Mouse (Mus musculus) MEL (cell line): ENCODE measurements around the gene Tmem69. TPM values are rescaled to one million over a fixed set of nuclear protein-coding genes. Genes with fewer than 3 reads are reported as not detected.
A peak's percentile ranks its signal among the peaks of the same experiment; 100 is the strongest.

Experiments
- DNase-seq: peaks from one replicate; pipeline ENCODE4 v3.0.0; 2011; ENCODE audit warnings: low read depth, low spot score
- H3K27ac ChIP-seq: 2 replicates; pipeline ENCODE4 v1.5.1; 2012; ENCODE audit warnings: low read depth, mild to moderate bottlenecking, control low read depth, low read length, moderate library complexity; ENCODE audit not compliant: control insufficient read depth
- H3K27me3 ChIP-seq, 2 experiments: fragments of 150-350 bp in 1 of 2; sonication (generic) in 1 of 2; 2 replicates each; pipeline ENCODE4 v1.6.1; 2012; ENCODE audit warnings: low read length in 2 of 2, mild to moderate bottlenecking in 2 of 2, improper control_type of control experiment in 1 of 2, moderate library complexity in 1 of 2; ENCODE audit not compliant: insufficient read depth in 2 of 2, control insufficient read depth in 1 of 2
- H3K36me3 ChIP-seq, 2 experiments: 2 replicates each; pipeline ENCODE4 v1.6.1; 2012 to 2014; ENCODE audit warnings: low read length in 2 of 2, improper control_type of control experiment in 1 of 2, inconsistent platforms in 1 of 2, mild to moderate bottlenecking in 1 of 2; ENCODE audit not compliant: insufficient read depth in 2 of 2, control insufficient read depth in 1 of 2
- H3K4me1 ChIP-seq, 2 experiments: fragments of 150-350 bp in 1 of 2; sonication (generic) in 1 of 2; 2 replicates each; pipeline ENCODE4 v1.6.1; 2012; ENCODE audit warnings: low read length in 2 of 2, improper control_type of control experiment in 1 of 2, mild to moderate bottlenecking in 1 of 2; ENCODE audit not compliant: insufficient read depth in 2 of 2, control insufficient read depth in 1 of 2
- H3K4me3 ChIP-seq, 2 experiments: fragments of 150-350 bp in 1 of 2; sonication (generic) in 1 of 2; 2 replicates each; pipeline ENCODE4 v1.5.1; 2012; ENCODE audit warnings: low read depth in 2 of 2, low read length in 2 of 2, mild to moderate bottlenecking in 2 of 2, moderate library complexity in 2 of 2, control low read depth in 1 of 2, improper control_type of control experiment in 1 of 2; ENCODE audit not compliant: control insufficient read depth in 1 of 2, insufficient read depth in 1 of 2
- H3K79me2 ChIP-seq: 2 replicates; pipeline ENCODE4 v1.6.1; 2012; ENCODE audit warnings: mild to moderate bottlenecking, low read length, moderate library complexity; ENCODE audit not compliant: control insufficient read depth, poor library complexity, insufficient read depth
- H3K9ac ChIP-seq: 2 replicates; pipeline ENCODE4 v1.6.1; 2012; ENCODE audit warnings: low read depth, mild to moderate bottlenecking, control low read depth, low read length, moderate library complexity; ENCODE audit not compliant: control insufficient read depth, poor library complexity, severe bottlenecking
- H3K9me3 ChIP-seq: fragments of 150-350 bp; sonication (generic); replicated peaks from 2 replicates; pipeline ENCODE4 v1.6.1; 2012; ENCODE audit warnings: mild to moderate bottlenecking, low read length, improper control_type of control experiment, moderate library complexity; ENCODE audit not compliant: insufficient read depth
- CHD1 ChIP-seq: IDR thresholded peaks from 2 replicates; pipeline ENCODE4 v1.6.1; 2012; ENCODE audit warnings: low read depth, mild to moderate bottlenecking, inconsistent platforms, low read length, improper control_type of control experiment
- E2F4 ChIP-seq: IDR thresholded peaks from 2 replicates; pipeline ENCODE4 v1.6.1; 2011; ENCODE audit warnings: low read depth, low read length, improper control_type of control experiment, borderline replicate concordance
- ELF1 ChIP-seq: IDR thresholded peaks from 2 replicates; pipeline ENCODE4 v1.6.1; 2014; ENCODE audit warnings: low read depth, mild to moderate bottlenecking, inconsistent platforms, low read length, improper control_type of control experiment, moderate library complexity
- EP300 ChIP-seq, 2 experiments: IDR thresholded peaks; 2 replicates each; pipeline ENCODE4 v1.6.1; 2011; ENCODE audit warnings: improper control_type of control experiment in 2 of 2, low read length in 2 of 2, low read depth in 1 of 2, mild to moderate bottlenecking in 1 of 2
- ETS1 ChIP-seq: IDR thresholded peaks from 2 replicates; pipeline ENCODE4 v1.6.1; 2012; ENCODE audit warnings: low read depth, mild to moderate bottlenecking, inconsistent platforms, low read length, improper control_type of control experiment, moderate library complexity
- GABPA ChIP-seq: IDR thresholded peaks from 2 replicates; pipeline ENCODE4 v1.6.1; 2012; ENCODE audit warnings: low read depth, mild to moderate bottlenecking, inconsistent platforms, low read length, improper control_type of control experiment, moderate library complexity
- GATA1 ChIP-seq: IDR thresholded peaks from 2 replicates; pipeline ENCODE4 v1.6.1; 2011; ENCODE audit warnings: low read depth, low read length, improper control_type of control experiment
- KAT2A ChIP-seq: conservative IDR thresholded peaks from 2 replicates; pipeline ENCODE4 v1.6.1; 2012; ENCODE audit warnings: low read depth, low read length, improper control_type of control experiment, inconsistent platforms
- MAFK ChIP-seq: IDR thresholded peaks from 2 replicates; pipeline ENCODE4 v1.6.1; 2011; ENCODE audit warnings: low read depth, mild to moderate bottlenecking, low read length, improper control_type of control experiment, borderline replicate concordance
- MAZ ChIP-seq: IDR thresholded peaks from 2 replicates; pipeline ENCODE4 v1.6.1; 2012; ENCODE audit warnings: low read depth, mild to moderate bottlenecking, inconsistent platforms, low read length, improper control_type of control experiment
- MXI1 ChIP-seq: IDR thresholded peaks from 2 replicates; pipeline ENCODE4 v1.6.1; 2011; ENCODE audit warnings: mild to moderate bottlenecking, low read depth, low read length, improper control_type of control experiment
- MYB ChIP-seq: IDR thresholded peaks from 2 replicates; pipeline ENCODE4 v1.6.1; 2011; ENCODE audit warnings: mild to moderate bottlenecking, low read depth, low read length, improper control_type of control experiment
- MYC ChIP-seq: IDR thresholded peaks from 2 replicates; pipeline ENCODE4 v1.6.1; 2011; ENCODE audit warnings: low read depth, mild to moderate bottlenecking, low read length, improper control_type of control experiment, moderate library complexity
- NRF1 ChIP-seq: IDR thresholded peaks from 2 replicates; pipeline ENCODE4 v1.6.1; 2014; ENCODE audit warnings: low read depth, mild to moderate bottlenecking, inconsistent platforms, low read length, improper control_type of control experiment, moderate library complexity; ENCODE audit not compliant: poor library complexity, insufficient read depth, severe bottlenecking
- POLR2AphosphoS5 ChIP-seq: IDR thresholded peaks from 2 replicates; pipeline ENCODE4 v1.6.1; 2012; ENCODE audit warnings: low read depth, borderline replicate concordance, mild to moderate bottlenecking, inconsistent platforms, low read length, moderate library complexity, mixed read lengths
- RCOR1 ChIP-seq: IDR thresholded peaks from 2 replicates; pipeline ENCODE4 v1.6.1; 2012; ENCODE audit warnings: low read depth, mild to moderate bottlenecking, inconsistent platforms, low read length, improper control_type of control experiment
- SIN3A ChIP-seq: IDR thresholded peaks from 2 replicates; pipeline ENCODE4 v1.6.1; 2012; ENCODE audit warnings: low read length, improper control_type of control experiment, inconsistent platforms
- TCF12 ChIP-seq: IDR thresholded peaks from 2 replicates; pipeline ENCODE4 v1.6.1; 2014; ENCODE audit warnings: low read depth, mild to moderate bottlenecking, inconsistent platforms, low read length, improper control_type of control experiment, moderate library complexity
- polyA plus RNA-seq, 2 experiments: library from polyadenylated mRNA; stranded (reverse) in 1 of 2; unstranded in 1 of 2; fragments of >175 nt in 1 of 2; fragments of >200 nt in 1 of 2; gene quantifications; 2 replicates each; pipeline versions ENCODE4 v1.2.1 to v1.2.4; 2012; ENCODE audit warnings: low replicate concordance in 2 of 2, low read depth in 1 of 2; ENCODE audit not compliant: insufficient read length in 2 of 2, insufficient read depth in 1 of 2, missing spikeins in 1 of 2
- total RNA-seq: library from RNA; depleted of rRNA; stranded (reverse); fragments of 300-350 nt; gene quantifications from 2 replicates; pipeline ENCODE4 v1.2.3, GENCODE M21; 2012

Tmem69 gene
- total and polyA plus RNA-seq, 3 experiments = 7.8 to 153 (median 34.1) TPM

GRCm38 (mm10) chr4:116556561-116557305 lies 997 bp upstream of the Tmem69 start (continued):
- TF ChIP-seq MYC (no peak), CHD1 (no peak), POLR2AphosphoS5 (0 out of 2 replicates have a peak, but pooled peaks have one; percentile 13), E2F4 (no peak), GABPA (no peak), MYB (no peak), ETS1 (peak; percentile 9; the same call in 1 of the 2 replicates), TCF12 (peak; percentile 54), SIN3A (peak; percentile 60; the same call in 1 of the 2 replicates)
- TF ChIP-seq, all 39 proteins: peak for 13

GRCm38 (mm10) chr4:116553035-116553434 lies 2.7 kb downstream of the Tmem69 start:
- Histone ChIP-seq H3K9ac (no peak overlapping the region), H3K27ac (no peak overlapping the region), H3K79me2 (peaks cover 20% of the 10 kb centered on the region), H3K9me3 (no peaks in the 10 kb centered on the region), H3K27me3 (no peaks in the 10 kb centered on the region), H3K36me3 (peaks cover 0 to 7% of the 10 kb centered on the region in 2 experiments; a peak in 2 of 4 replicates), H3K4me1 (no peaks in the 10 kb centered on the region), H3K4me3 (no peak overlapping the region)
- TF ChIP-seq POLR2AphosphoS5 (no peak), MXI1 (no peak), KAT2A (no peak), MAFK (no peak), NRF1 (no peak), ELF1 (no peak)
- DNase-seq = no peak

GRCm38 (mm10) chr4:116550432-116550831 lies 5.3 kb downstream of the Tmem69 start:
- Histone ChIP-seq H3K27ac (no peak overlapping the region), H3K36me3 (peaks cover 0 to 7% of the 10 kb centered on the region in 2 experiments; a peak in 2 of 4 replicates), H3K4me1 (no peaks in the 10 kb centered on the region), H3K79me2 (peaks cover 3% of the 10 kb centered on the region), H3K9ac (no peak overlapping the region), H3K4me3 (no peak overlapping the region), H3K27me3 (no peaks in the 10 kb centered on the region), H3K9me3 (no peaks in the 10 kb centered on the region)
- TF ChIP-seq MAZ = no peak
- TF ChIP-seq GATA1 = peak; percentile 14; the same call in 1 of the 2 replicates
- peak in 1 of 2 experiments; percentile 43; a peak in 2 of 4 replicates for TF ChIP-seq EP300 (IDR thresholded peaks at IDR 0.05; ENCODE audit: low read depth in 1 of 2, low read length in 2 of 2)
- peak; percentile 87 for TF ChIP-seq RCOR1
- TF ChIP-seq GABPA = no peak
- DNase-seq = peak; percentile 22
